ENCODE assay signal across 8 mouse cellular contexts in genomic region chr4:141506893-141507292, GRCm38 (mm10). TPM values are rescaled to one million over a fixed set of nuclear protein-coding genes. Genes with fewer than 3 reads are reported as not detected.
DNase-seq lines count a peak whose midpoint lies in the region; ATAC-seq and TF ChIP-seq lines count a peak whose summit lies in the region.

No protein-coding gene starts in this region.

- H3K9me3 ChIP-seq in heart, embryonic 10.5 days = no peaks in the 10 kb centered on the region
- no peaks in the 10 kb centered on the region for H3K9me3 ChIP-seq in midbrain, embryonic 15.5 days

- H3K4me1 ChIP-seq in bone marrow, adult 2 months (ENCODE audit: control insufficient read depth, insufficient read depth, low read length) = peaks cover 1% of the 10 kb centered on the region; the same call in 1 of the 2 replicates
- H3K4me1 ChIP-seq in heart, embryonic 10.5 days = peaks cover 29% of the 10 kb centered on the region
- peaks cover 24% of the 10 kb centered on the region for H3K4me1 ChIP-seq in midbrain, embryonic 15.5 days

- TF ChIP-seq POLR2A in bone marrow, adult 2 months (IDR thresholded peaks at IDR 0.05; ENCODE audit: borderline replicate concordance, control insufficient read depth, low read depth, low read length) = no peak

- H3K4me3 ChIP-seq in layer of hippocampus, adult 2 months = no peak overlapping the region
- no peak overlapping the region for H3K4me3 ChIP-seq in bone marrow, adult 2 months (replicated peaks; ENCODE audit: control insufficient read depth, low read depth, low read length)
- H3K4me3 ChIP-seq in heart, embryonic 10.5 days = no peak overlapping the region
- H3K4me3 ChIP-seq in midbrain, embryonic 15.5 days = no peak overlapping the region

- peaks cover 14% of the 10 kb centered on the region; the same call in 1 of the 2 replicates for H3K36me3 ChIP-seq in heart, embryonic 10.5 days
- H3K36me3 ChIP-seq in midbrain, embryonic 15.5 days (replicated peaks) = no peaks in the 10 kb centered on the region

- no peak overlapping the region for H3K4me2 ChIP-seq in midbrain, embryonic 15.5 days

- peak overlapping the region; percentile 78 for H3K27ac ChIP-seq in layer of hippocampus, adult 2 months
- peak overlapping the region; percentile 23 for H3K27ac ChIP-seq in bone marrow, adult 2 months (ENCODE audit: control insufficient read depth, insufficient read depth, low read depth, low read length, poor library complexity)
- peak overlapping the region; percentile 75; the same call in 1 of the 2 replicates for H3K27ac ChIP-seq in heart, embryonic 10.5 days
- peak overlapping the region; percentile 69 for H3K27ac ChIP-seq in midbrain, embryonic 15.5 days

- H3K27me3 ChIP-seq in heart, embryonic 10.5 days (ENCODE audit: insufficient read depth, poor library complexity, severe bottlenecking) = no peaks in the 10 kb centered on the region
- H3K27me3 ChIP-seq in midbrain, embryonic 15.5 days (replicated peaks) = no peaks in the 10 kb centered on the region

- 70% methylated on average over 10 of the region's 10 CpGs for WGBS in bone marrow, adult 2 months
- 55% methylated on average over 10 of the region's 10 CpGs for WGBS in heart, embryonic 10.5 days
- WGBS in midbrain, embryonic 15.5 days = 77% methylated on average over 10 of the region's 10 CpGs

- no peak for ATAC-seq in midbrain, embryonic 15.5 days (replicated peaks)

- no peak overlapping the region for H3K9ac ChIP-seq in midbrain, embryonic 15.5 days

- TF ChIP-seq CTCF in layer of hippocampus, adult 2 months (conservative IDR thresholded peaks at IDR 0.05) = peak; percentile 54
- peak; percentile 37; the same call in 1 of the 2 replicates for TF ChIP-seq CTCF in bone marrow, adult 2 months (IDR thresholded peaks at IDR 0.05; ENCODE audit: control insufficient read depth, insufficient read depth, low read length)

- no peak for DNase-seq in layer of hippocampus, adult 2 months (ENCODE audit: low spot score in 2 of 2)
- no peak for DNase-seq in layer of hippocampus, adult 8-10 months (ENCODE audit: low spot score in 2 of 2)
- peak; percentile 80 for DNase-seq in heart, embryonic 10.5 days (ENCODE audit: low spot score)
- peak; percentile 65 for DNase-seq in kidney, postnatal 10 days
- DNase-seq in embryo, embryonic 11 days = no peak
- no peak for DNase-seq in spleen, postnatal 36 days (ENCODE audit: low spot score in 2 of 2)

RNA-seq across cellular contexts. Expression of gene Spen, which starts 31.5 kb away (rescaled TPM):
- total RNA-seq in layer of hippocampus, adult 2 months (2021) = 10 to 100 TPM; 56.0 to 68.1 TPM
- total RNA-seq in layer of hippocampus, adult 8-10 months (2022) = 10 to 100 TPM; 59.2 to 67.9 (median 66.9) TPM
- 22.2 and 33.2 TPM in 2 replicates for polyA plus RNA-seq in bone marrow, adult 2 months (2011; ENCODE audit: insufficient read depth, insufficient read length, low replicate concordance, missing spikeins)
- 6.0 and 8.4 TPM in 2 replicates for polyA plus RNA-seq in heart, embryonic 10.5 days (2016; fragmentation: Nextera tagmentation; extraction: Ambion mirVana)
- 19.4 and 20.0 TPM in 2 replicates for polyA plus RNA-seq in midbrain, embryonic 15.5 days (2015; fragmentation: Nextera tagmentation; extraction: Ambion mirVana)

Comparison
In these comparisons a context has a peak if more than half of its experiments do, and no peak if none do; other contexts are left out.
1. DNase-seq: peak in heart, embryonic 10.5 days (single experiment) and kidney, postnatal 10 days (single experiment); none in layer of hippocampus, adult 2 months (0 of 2), layer of hippocampus, adult 8-10 months (0 of 2), embryo, embryonic 11 days (single experiment) and spleen, postnatal 36 days (0 of 2).
2. H3K27ac ChIP-seq: peak in every context shown above with its lines; median percentile 78 in layer of hippocampus, adult 2 months; 75 in heart, embryonic 10.5 days; 69 in midbrain, embryonic 15.5 days; 23 in bone marrow, adult 2 months.